In genomic region chr3:65960291-65960945, GRCm38 (mm10) we compare ENCODE assay signal across 26 mouse cellular contexts. TPM values are rescaled to one million over a fixed set of nuclear protein-coding genes. Genes with fewer than 3 reads are reported as not detected.
A peak's percentile ranks its signal among the peaks of the same experiment; 100 is the strongest.
DNase-seq lines count a peak whose midpoint lies in the region; ATAC-seq lines count a peak whose summit lies in the region.
"Had no signal": no experiment of that assay in that cellular context is flagged by ENCODE, and none has a peak within 500 bp of the region (broad histone marks: within the 10 kb centered on the region; RNA-seq: fewer than 3 reads in every experiment).

No protein-coding gene starts in this region.

- 94% methylated on average over 5 of the region's 5 CpGs for WGBS in midbrain, embryonic 11.5 days
- WGBS in midbrain, embryonic 13.5 days: 95% methylated on average over 5 of the region's 5 CpGs
- WGBS in liver, embryonic 12.5 days (ENCODE audit: insufficient replicate concordance): 44% methylated on average over 5 of the region's 5 CpGs

- H3K9ac ChIP-seq in midbrain, embryonic 11.5 days (ENCODE audit: low read length): no peak overlapping the region
- H3K9ac ChIP-seq in midbrain, embryonic 13.5 days (replicated peaks): no peak overlapping the region
- peak overlapping the region; percentile 59 for H3K9ac ChIP-seq in liver, embryonic 12.5 days
- H3K9ac ChIP-seq: hindbrain, embryonic 14.5 days; neural tube, embryonic 13.5 days; stomach, embryonic 15.5 days had no signal

- peak; percentile 71 for DNase-seq in heart, adult 11 months
- DNase-seq in heart, adult 9 months (ENCODE audit: low spot score in 2 of 2): no peak
- peak; percentile 77 for DNase-seq in midbrain, embryonic 11.5 days (ENCODE audit: low spot score, missing footprints)
- no peak for DNase-seq in adrenal gland, adult 18-20 months (ENCODE audit: low spot score in 2 of 2)
- no peak for DNase-seq in kidney, postnatal 10 days
- DNase-seq: adrenal gland, postnatal 25 days; cerebellum, adult 11 months; cerebellum, adult 9-11 months; gastrocnemius, adult 2 months; kidney, adult 18-20 months; lung, adult 18-20 months; lung, postnatal 10 days; right cerebral cortex, postnatal 4 days; thymus, adult 2 months had no signal

- peaks cover 13% of the 10 kb centered on the region for H3K4me1 ChIP-seq in midbrain, embryonic 11.5 days (ENCODE audit: control insufficient read depth, insufficient read depth, low read length)
- peaks cover 25% of the 10 kb centered on the region for H3K4me1 ChIP-seq in midbrain, embryonic 13.5 days (replicated peaks)
- H3K4me1 ChIP-seq in liver, embryonic 12.5 days: peaks cover 59% of the 10 kb centered on the region

- no peak overlapping the region for H3K27ac ChIP-seq in midbrain, embryonic 11.5 days (ENCODE audit: low read depth, low read length)
- no peak overlapping the region for H3K27ac ChIP-seq in midbrain, embryonic 13.5 days
- peak overlapping the region; percentile 98 for H3K27ac ChIP-seq in liver, embryonic 12.5 days
- H3K27ac ChIP-seq: gastrocnemius, adult 2 months; heart, embryonic 13.5 days; hindbrain, embryonic 14.5 days; kidney, postnatal 0 days; neural tube, embryonic 13.5 days; stomach, embryonic 15.5 days had no signal

- H3K36me3 ChIP-seq in midbrain, embryonic 11.5 days (ENCODE audit: control insufficient read depth, insufficient read depth, low read length): peaks cover 3% of the 10 kb centered on the region; the same call in 1 of the 2 replicates
- H3K36me3 ChIP-seq in midbrain, embryonic 13.5 days: peaks cover 10% of the 10 kb centered on the region
- peaks cover 13% of the 10 kb centered on the region for H3K36me3 ChIP-seq in liver, embryonic 12.5 days

- no peaks in the 10 kb centered on the region for H3K27me3 ChIP-seq in midbrain, embryonic 11.5 days (ENCODE audit: control insufficient read depth, insufficient read depth, low read length)
- H3K27me3 ChIP-seq in midbrain, embryonic 13.5 days: no peaks in the 10 kb centered on the region
- H3K27me3 ChIP-seq in liver, embryonic 12.5 days (replicated peaks): no peaks in the 10 kb centered on the region
- H3K27me3 ChIP-seq: heart, embryonic 13.5 days; neural tube, embryonic 13.5 days; stomach, embryonic 15.5 days had no signal

- H3K4me2 ChIP-seq in midbrain, embryonic 11.5 days: no peak overlapping the region
- no peak overlapping the region for H3K4me2 ChIP-seq in midbrain, embryonic 13.5 days (replicated peaks)
- peak overlapping the region; percentile 88 for H3K4me2 ChIP-seq in liver, embryonic 12.5 days
- H3K4me2 ChIP-seq: neural tube, embryonic 13.5 days; stomach, embryonic 15.5 days had no signal

- H3K9me3 ChIP-seq in midbrain, embryonic 11.5 days (ENCODE audit: control insufficient read depth, low read length): no peaks in the 10 kb centered on the region
- no peaks in the 10 kb centered on the region for H3K9me3 ChIP-seq in midbrain, embryonic 13.5 days
- H3K9me3 ChIP-seq in liver, embryonic 12.5 days (replicated peaks): no peaks in the 10 kb centered on the region
- H3K9me3 ChIP-seq: heart, embryonic 13.5 days; neural tube, embryonic 13.5 days; stomach, embryonic 15.5 days had no signal

- H3K4me3 ChIP-seq in midbrain, embryonic 11.5 days (ENCODE audit: low read depth, low read length): no peak overlapping the region
- H3K4me3 ChIP-seq in midbrain, embryonic 13.5 days (replicated peaks): no peak overlapping the region
- no peak overlapping the region for H3K4me3 ChIP-seq in liver, embryonic 12.5 days
- H3K4me3 ChIP-seq: gastrocnemius, adult 2 months; myocyte; stomach, embryonic 15.5 days had no signal

- no peak for ATAC-seq in midbrain, embryonic 11.5 days (ENCODE audit: low FRiP score)
- ATAC-seq in midbrain, embryonic 13.5 days: no peak
- ATAC-seq in liver, embryonic 12.5 days: no peak; the same call in 1 of the 2 replicates
- peak; percentile 29 for ATAC-seq in megakaryocyte progenitor cell, adult 5-6 weeks (replicated peaks; ENCODE audit: poor library complexity)
- ATAC-seq: forebrain, embryonic 14.5 days; inflammation-experienced regulatory T-cells, adult 6 months; midbrain, embryonic 16.5 days had no signal

RNA-seq across cellular contexts. Expression of gene Ccnl1, which starts 2.4 kb away (rescaled TPM):
- 119 and 131 TPM in 2 replicates for polyA plus RNA-seq in midbrain, embryonic 11.5 days (2014; fragmentation: Nextera tagmentation; extraction: Ambion mirVana)
- polyA plus RNA-seq in midbrain, embryonic 13.5 days (2015; fragmentation: Nextera tagmentation; extraction: Ambion mirVana): 87.8 and 94.2 TPM in 2 replicates
- 74.5 and 74.8 TPM in 2 replicates for polyA plus RNA-seq in liver, embryonic 12.5 days (2016; fragmentation: Nextera tagmentation; extraction: Ambion mirVana)
- 225 and 270 TPM in 2 replicates for total RNA-seq in megakaryocyte progenitor cell, adult 5-6 weeks (2015)
- total RNA-seq in megakaryocyte progenitor cell, adult 5-6 weeks (2017): 231 and 265 TPM in 2 replicates
- 100 to 1,000 TPM in 1 of 2 experiments, 10 to 100 TPM in 1; 89.0 to 102 TPM for total RNA-seq in adrenal gland, adult 18-20 months (2021)

Comparison
In these comparisons a context has a peak if more than half of its experiments do, and no peak if none do; other contexts are left out.
1. DNase-seq: peak in heart, adult 11 months (single experiment) and midbrain, embryonic 11.5 days (single experiment); none in heart, adult 9 months (0 of 2), adrenal gland, adult 18-20 months (0 of 2) and kidney, postnatal 10 days (single experiment).